Mouse (Mus musculus): ENCODE results near the gene Pilrb1.
"Not testable (repeated sequence)": the region's sequence is repeated elsewhere in the genome, so short reads cannot be mapped to it uniquely, and the experiment has no call there.

Gene Pilrb1

GRCm38 (mm10) chr5:137857960-137858710, at the start of gene Pilrb1:
Gene Pilrb1 (minus strand): TSS chr5:137858106.
- not testable (repeated sequence) for DNase-seq (ENCODE audit: low read depth, low spot score)

- no peak for DNase-seq (ENCODE audit: low read depth, low spot score)
These were observed 39.9 kb upstream of the Pilrb1 start for GRCm38 (mm10) chr5:137897812-137898211.

- peak; percentile 4 for DNase-seq (ENCODE audit: low read depth, low spot score)
These were observed 35.0 kb upstream of the Pilrb1 start for GRCm38 (mm10) chr5:137892954-137893353.

- DNase-seq (ENCODE audit: low read depth, low spot score), result no peak
These were observed 29.8 kb upstream of the Pilrb1 start for GRCm38 (mm10) chr5:137887666-137888065.

- peak; percentile 45 for DNase-seq (ENCODE audit: low read depth, low spot score)
These were observed 28.0 kb upstream of the Pilrb1 start for GRCm38 (mm10) chr5:137885894-137886293.

- no peak for DNase-seq (ENCODE audit: low read depth, low spot score)
These were observed 25.4 kb upstream of the Pilrb1 start for GRCm38 (mm10) chr5:137883345-137883744.

- DNase-seq (ENCODE audit: low read depth, low spot score), result no peak
These were observed 25.0 kb upstream of the Pilrb1 start for GRCm38 (mm10) chr5:137882922-137883321.

GRCm38 (mm10) chr5:137877860-137878259, 20.0 kb upstream of the Pilrb1 start:
- DNase-seq (ENCODE audit: low read depth, low spot score), result no peak

- no peak for DNase-seq (ENCODE audit: low read depth, low spot score)
These were observed 17.1 kb upstream of the Pilrb1 start for GRCm38 (mm10) chr5:137875054-137875453.

- DNase-seq (ENCODE audit: low read depth, low spot score), result not testable (repeated sequence)
These were observed 14.4 kb upstream of the Pilrb1 start for GRCm38 (mm10) chr5:137872381-137872702.

GRCm38 (mm10) chr5:137871644-137872380, 13.9 kb upstream of the Pilrb1 start, which contains the start of gene Pilrb2:
Gene Pilrb2 (minus strand): TSS chr5:137871815.
- DNase-seq (ENCODE audit: low read depth, low spot score), result not testable (repeated sequence)

GRCm38 (mm10) chr5:137868600-137868999, 10.7 kb upstream of the Pilrb1 start:
- not testable (repeated sequence) for DNase-seq (ENCODE audit: low read depth, low spot score)

GRCm38 (mm10) chr5:137864008-137864407, 6.1 kb upstream of the Pilrb1 start:
- DNase-seq (ENCODE audit: low read depth, low spot score), result not testable (repeated sequence)

GRCm38 (mm10) chr5:137856870-137857269, 1.0 kb downstream of the Pilrb1 start:
- DNase-seq (ENCODE audit: low read depth, low spot score), result not testable (repeated sequence)

- not testable (repeated sequence) for DNase-seq (ENCODE audit: low read depth, low spot score)
These were observed 3.0 kb downstream of the Pilrb1 start for GRCm38 (mm10) chr5:137854907-137855306.

GRCm38 (mm10) chr5:137850313-137850712, 7.6 kb downstream of the Pilrb1 start:
- not testable (repeated sequence) for DNase-seq (ENCODE audit: low read depth, low spot score)

- not testable (repeated sequence) for DNase-seq (ENCODE audit: low read depth, low spot score)
These were observed 20.8 kb downstream of the Pilrb1 start for GRCm38 (mm10) chr5:137837110-137837509.

GRCm38 (mm10) chr5:137836611-137837010, 21.3 kb downstream of the Pilrb1 start:
- DNase-seq (ENCODE audit: low read depth, low spot score), result no peak

GRCm38 (mm10) chr5:137835966-137836520, 21.9 kb downstream of the Pilrb1 start, which contains the start of gene Pilra:
Gene Pilra (minus strand): TSS chr5:137836281.
- DNase-seq (ENCODE audit: low read depth, low spot score), result not testable (repeated sequence)

- DNase-seq (ENCODE audit: low read depth, low spot score), result no peak
These were observed 24.4 kb downstream of the Pilrb1 start for GRCm38 (mm10) chr5:137833500-137833899.

GRCm38 (mm10) chr5:137831506-137831905, 26.4 kb downstream of the Pilrb1 start:
- DNase-seq (ENCODE audit: low read depth, low spot score), result no peak

GRCm38 (mm10) chr5:137831106-137831505, 26.8 kb downstream of the Pilrb1 start:
- DNase-seq (ENCODE audit: low read depth, low spot score), result no peak
